Mouse (Mus musculus): Measurements from ENCODE around the gene Sowahb.
A peak's percentile ranks its signal among the peaks of the same experiment; 100 is the strongest.

Gene Sowahb

DNA sequence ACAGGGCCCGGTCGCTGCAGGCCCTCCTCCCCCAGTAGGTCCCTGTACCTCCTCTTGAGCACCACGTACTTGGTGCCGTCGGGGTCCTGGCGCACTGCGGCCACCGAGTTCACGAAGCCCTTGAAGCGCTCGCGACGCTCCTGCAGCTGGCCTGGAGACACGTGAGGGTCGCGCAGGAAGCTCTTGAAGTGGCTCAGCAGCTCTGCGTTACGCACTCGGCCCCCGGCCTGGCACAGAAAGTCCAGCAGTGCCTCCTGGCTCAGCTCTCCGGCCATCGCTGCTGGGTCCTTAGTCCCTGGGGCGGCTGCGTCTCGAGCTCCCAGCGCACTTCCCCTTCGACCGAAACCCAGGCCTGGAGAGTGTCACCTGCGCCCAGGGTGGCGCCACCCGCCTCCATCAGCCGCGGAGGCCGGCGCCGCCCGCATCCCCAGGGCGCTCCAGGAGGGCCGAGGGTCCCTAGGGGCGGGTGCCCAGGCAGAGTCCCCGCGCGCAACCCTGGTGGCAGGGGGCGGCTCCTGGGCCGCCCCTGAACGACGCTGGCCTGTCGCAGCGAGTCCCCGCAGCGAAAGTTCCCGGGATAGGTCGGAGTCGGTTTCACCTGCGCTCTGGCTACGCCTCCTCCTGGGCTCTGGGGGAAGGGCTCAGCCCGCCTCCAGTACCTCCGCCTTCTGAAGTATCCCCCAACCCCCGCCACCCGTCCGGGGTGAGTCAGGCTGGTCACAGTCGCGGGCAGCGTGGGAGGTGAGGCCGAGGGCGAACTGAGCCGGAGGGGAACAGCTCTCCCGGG is at the start of gene Sowahb:
TSS of gene Sowahb (minus strand) at position 439 of the 787 bp plus-strand sequence.
- DNase-seq (ENCODE audit: low read depth, low spot score): no peak

- DNase-seq (ENCODE audit: low read depth, low spot score): peak; percentile 63
Observed at GRCm38 (mm10) chr5:93093638-93094527, 49.1 kb upstream of the Sowahb start.

- DNase-seq (ENCODE audit: low read depth, low spot score): peak; percentile 84
Observed at GRCm38 (mm10) chr5:93092857-93093622, 48.2 kb upstream of the Sowahb start, which contains the start of gene Sept11. TSS of gene Sept11 (plus strand) at chr5:93093437.

DNA sequence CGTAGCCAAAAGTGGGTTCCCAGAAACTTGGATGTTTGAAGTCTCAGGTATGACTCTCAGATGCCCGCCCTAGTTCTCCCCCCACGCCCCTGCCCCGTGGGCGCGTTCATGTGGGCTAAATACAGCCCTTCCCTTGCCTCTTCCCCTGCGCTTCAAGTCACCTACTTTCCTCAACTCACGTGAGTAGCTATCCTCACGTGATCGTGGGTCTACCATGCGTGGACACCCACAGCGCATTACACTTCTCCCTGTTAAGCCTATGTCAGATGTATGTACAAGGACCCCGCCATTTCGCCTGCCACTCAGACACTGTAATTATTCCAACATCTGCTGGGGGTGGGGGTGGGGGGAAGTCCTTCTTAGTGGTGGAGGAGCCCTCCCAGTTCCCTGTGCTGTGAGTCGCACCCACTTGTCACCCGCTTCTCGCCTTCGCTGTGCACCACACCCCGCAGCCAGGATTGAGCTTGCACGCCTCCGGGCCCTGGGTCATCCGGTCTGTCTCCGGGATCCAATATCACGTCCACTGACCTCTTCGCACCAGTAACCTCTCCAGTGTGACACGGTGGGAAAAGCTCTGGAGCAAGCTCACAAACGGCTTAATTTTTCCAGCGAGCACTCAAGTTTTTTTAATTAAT is 47.4 kb upstream of the Sowahb start:
- peak; percentile 38 for DNase-seq (ENCODE audit: low read depth, low spot score)

DNA sequence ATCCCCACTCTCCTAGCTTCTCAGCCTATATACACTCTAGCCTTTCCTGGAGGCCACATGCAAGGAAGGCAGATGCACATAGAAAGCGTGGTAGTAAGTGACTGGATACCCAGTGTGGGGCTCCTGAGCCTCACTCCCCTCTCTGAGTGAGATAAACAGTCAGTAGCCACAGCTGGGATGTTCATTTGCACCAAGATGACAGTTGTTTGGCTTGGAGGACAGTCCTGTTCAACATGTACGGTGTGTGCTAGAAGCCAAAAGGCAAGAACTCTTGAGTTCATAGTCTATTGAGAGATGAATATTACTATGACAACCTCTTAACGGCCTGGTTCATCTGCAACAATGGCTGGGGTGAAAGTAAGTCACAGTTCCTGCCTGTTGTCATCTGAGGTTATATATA is 46.4 kb upstream of the Sowahb start:
- DNase-seq (ENCODE audit: low read depth, low spot score): no peak

- DNase-seq (ENCODE audit: low read depth, low spot score): no peak
Observed at GRCm38 (mm10) chr5:93085900-93086299, 41.1 kb upstream of the Sowahb start.

GRCm38 (mm10) chr5:93085015-93085598 is 40.3 kb upstream of the Sowahb start:
- peak; percentile 72 for DNase-seq (ENCODE audit: low read depth, low spot score)

DNA sequence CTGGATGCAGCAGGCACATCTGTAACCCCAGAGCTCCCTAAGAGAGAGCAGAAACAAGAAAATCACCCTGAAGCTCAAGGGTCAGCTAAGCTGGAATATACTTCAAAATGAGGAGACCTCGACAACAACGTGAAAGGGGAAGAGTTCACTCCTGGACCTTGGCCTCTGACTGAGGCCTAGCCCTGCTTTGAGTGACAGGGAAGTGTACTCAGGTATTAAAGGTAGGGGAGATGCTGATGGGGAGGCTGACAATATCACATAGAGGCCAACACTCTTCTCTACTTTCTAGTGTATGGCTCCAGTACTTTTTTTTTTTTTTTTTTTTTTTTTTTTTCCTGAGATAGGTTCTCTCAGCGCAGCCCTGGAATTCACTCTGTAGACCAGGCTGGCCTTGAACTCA is 34.8 kb upstream of the Sowahb start:
- no peak for DNase-seq (ENCODE audit: low read depth, low spot score)

DNA sequence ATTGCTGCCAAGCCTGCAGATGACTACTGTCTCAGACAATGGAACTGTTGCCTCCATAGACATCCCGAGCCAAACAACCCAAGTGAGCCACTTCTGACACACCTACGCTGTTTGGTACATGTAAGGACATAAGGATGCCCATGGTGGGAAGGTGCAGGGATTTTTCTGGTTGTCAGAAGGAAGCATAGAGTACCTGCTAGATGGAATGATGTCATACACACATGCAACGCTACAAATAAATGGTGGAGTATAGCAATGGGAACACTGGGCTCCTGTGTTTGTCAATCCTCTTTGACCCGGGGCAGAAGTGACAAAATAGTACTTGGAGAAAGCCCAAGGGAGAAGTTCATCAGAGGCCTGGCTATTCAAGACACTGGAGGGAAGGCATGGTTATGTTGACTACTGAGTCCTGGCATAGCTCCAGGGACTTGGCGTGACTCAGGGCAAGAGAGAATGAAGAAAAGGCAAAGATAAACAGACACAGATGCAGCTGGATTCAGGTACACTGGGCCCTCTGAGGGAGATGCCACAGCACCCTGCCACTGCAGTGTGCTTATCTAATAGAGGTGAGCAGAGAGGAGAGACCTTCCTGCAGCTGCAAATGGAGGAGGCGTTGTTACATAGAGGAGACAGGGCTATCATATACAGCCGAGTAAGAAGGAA is 33.0 kb upstream of the Sowahb start:
- peak; percentile 59 for DNase-seq (ENCODE audit: low read depth, low spot score)

DNA sequence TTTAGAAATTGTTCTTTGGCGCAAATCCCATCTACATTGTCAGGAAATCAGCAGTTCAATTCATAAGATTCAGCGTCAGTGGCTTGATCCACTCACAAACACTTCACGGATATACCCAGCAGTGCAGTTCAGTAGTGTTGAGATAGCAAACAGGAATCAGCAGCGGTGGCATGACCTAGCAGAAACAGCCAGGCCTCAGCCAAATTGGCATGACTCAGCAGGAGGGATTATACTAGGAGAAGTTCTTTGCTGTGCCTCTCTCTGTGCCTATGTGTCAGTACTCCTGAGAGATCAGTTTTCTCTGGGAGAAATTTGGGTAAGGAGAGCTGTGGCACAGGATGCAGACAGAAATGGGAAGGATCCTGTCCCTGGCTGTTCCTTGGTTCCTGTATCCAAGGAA is 16.0 kb upstream of the Sowahb start:
- peak; percentile 58 for DNase-seq (ENCODE audit: low read depth, low spot score)

DNA sequence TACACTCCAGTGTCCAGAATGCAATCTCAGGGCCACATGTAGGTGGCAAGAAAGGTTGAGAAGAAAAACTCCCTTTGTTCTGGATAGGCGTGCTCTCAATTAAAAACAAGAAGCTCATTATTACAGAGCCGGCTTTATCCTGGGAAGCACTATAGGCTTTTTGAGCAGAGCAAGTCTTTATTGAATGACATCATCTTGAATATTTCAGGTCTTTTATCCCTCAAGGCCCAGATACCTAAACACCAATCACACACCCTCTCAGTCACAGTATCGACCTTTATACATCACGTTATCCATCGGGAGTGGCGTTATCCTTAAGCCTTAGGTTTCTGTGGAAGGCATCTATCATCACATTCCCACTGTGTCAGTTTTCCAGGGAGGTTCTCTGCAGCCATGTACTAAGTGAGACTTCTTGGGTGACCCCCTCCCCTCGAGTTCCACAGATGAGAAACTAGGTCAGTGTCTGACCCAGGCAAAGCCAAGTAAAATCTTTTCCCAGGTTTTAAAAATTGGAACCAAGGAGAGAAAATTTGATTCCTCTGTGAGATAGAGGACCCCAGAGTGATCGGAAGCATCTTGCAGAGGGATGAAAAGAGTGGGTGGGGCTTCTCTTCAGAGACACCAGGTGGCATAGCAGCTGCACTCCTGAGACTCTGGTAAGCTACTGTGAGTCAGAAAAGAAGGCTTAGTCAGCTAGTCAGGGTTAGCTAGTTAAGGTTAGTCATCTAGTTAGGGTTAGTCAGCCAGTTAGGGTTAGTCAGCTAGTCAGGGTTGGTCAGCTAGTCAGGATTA is 9.0 kb upstream of the Sowahb start:
- peak; percentile 10 for DNase-seq (ENCODE audit: low read depth, low spot score)

GRCm38 (mm10) chr5:93051951-93052350 is 7.1 kb upstream of the Sowahb start:
- no peak for DNase-seq (ENCODE audit: low read depth, low spot score)

- no peak for DNase-seq (ENCODE audit: low read depth, low spot score)
Observed at GRCm38 (mm10) chr5:93051041-93051440, 6.2 kb upstream of the Sowahb start.

- no peak for DNase-seq (ENCODE audit: low read depth, low spot score)
Observed at GRCm38 (mm10) chr5:93049971-93050370, 5.1 kb upstream of the Sowahb start.

DNA sequence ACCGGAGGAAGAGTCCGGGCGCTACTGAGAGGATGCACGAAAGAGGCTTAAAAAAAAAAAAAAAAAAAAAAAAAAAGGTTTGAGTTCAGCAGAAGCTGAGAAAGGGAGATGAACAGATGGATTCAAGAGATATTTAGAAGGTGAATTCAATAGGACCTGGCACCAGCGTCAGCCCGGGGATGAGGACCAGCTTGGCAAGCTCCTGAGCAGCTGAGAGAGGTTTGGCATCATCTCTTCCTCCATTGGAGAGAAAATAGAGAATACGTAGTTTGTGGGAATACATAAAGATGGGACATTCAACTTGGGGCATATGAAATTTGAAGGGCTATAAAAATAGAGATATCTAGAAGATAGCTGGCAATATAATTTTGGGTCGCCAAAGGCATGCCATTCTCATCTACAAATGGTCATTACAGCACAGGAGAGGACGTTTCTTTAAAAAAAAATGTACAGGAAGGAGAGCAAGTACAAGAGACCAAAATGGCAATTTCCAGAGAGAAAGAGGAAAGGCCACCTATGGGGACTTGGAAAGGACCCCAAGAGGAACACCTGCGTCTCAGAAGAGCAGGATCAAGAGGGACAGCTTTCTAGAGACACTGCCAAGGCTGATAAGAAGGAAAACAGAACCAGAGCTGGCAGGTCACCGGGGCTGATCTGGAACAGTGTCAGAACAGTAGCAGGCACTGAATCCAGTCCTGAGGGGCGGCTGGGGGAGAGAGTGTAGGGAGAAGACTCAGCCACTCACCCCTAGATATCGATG is 3.8 kb upstream of the Sowahb start:
- DNase-seq (ENCODE audit: low read depth, low spot score): no peak

- DNase-seq (ENCODE audit: low read depth, low spot score): no peak
Observed at GRCm38 (mm10) chr5:93046306-93046845, 1.6 kb upstream of the Sowahb start.

DNA sequence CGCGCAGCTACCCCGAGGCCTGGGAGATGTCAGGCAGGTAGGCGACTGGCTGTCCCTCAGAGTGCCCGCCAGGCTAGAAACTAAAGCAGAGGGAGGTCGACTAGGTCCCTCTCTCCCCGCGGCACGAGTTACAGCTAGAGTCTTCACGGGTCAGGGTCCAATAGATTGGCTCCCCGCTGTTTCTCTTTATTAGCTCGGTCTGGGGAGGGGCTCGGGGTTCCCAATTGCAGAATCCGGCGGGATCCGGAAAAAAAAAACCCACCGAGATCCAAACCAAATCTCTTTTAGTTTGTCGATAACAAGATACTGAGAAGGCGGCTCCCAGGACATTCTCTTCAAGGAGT is 521 bp upstream of the Sowahb start:
- DNase-seq (ENCODE audit: low read depth, low spot score): no peak

DNA sequence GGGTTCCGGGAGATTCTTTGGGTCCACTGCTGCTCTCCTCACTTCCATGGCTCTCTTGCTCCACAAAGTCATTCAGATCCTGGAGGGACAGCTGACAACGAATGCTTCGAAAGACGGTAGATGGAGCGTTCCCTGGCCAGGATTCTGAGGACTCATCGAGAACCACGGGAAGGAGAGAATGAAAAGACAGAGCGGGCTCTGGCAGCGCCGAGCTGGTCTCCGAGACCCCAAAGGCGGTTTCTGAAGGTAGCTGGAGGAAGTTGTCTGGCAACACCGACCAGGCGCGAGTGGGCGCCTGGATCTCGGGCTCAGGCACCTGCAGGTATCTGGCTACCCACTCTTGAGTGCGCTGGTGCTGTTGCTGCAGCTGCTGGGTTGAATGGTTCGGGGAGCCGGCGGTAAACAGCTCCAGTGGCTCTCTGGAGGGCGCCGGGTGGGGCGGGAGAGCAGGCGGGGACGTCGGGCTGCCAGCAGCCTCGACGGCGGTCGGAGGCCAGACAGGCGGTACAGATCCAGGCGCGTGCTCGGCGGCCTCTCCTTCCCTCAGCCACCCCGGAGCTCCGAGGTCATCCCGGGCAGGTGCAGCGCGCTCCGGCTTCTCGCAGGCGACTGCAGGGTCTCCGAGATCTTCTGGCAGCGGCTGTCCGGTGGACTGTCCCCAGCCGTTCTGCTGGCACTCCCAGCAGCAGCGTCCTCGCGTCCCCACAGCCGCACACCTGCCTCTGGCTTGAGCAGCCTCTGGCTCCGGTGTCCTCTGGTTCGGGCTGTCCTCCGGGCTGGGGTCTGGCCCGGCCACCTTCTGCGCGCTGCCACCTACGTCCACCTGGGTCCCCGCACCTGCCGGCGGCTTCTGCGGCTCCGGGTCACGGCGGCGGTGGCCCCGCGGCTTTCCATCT is 886 bp downstream of the Sowahb start:
- no peak for DNase-seq (ENCODE audit: low read depth, low spot score)
